Mouse (Mus musculus): ENCODE data around the gene Tgm2. TPM values are rescaled to one million over a fixed set of nuclear protein-coding genes. Genes with fewer than 3 reads are reported as not detected.
A peak's percentile ranks its signal among the peaks of the same experiment; 100 is the strongest.

The Tgm2 gene
- polyA plus RNA-seq, 1 experiment = 5.6 TPM

DNA sequence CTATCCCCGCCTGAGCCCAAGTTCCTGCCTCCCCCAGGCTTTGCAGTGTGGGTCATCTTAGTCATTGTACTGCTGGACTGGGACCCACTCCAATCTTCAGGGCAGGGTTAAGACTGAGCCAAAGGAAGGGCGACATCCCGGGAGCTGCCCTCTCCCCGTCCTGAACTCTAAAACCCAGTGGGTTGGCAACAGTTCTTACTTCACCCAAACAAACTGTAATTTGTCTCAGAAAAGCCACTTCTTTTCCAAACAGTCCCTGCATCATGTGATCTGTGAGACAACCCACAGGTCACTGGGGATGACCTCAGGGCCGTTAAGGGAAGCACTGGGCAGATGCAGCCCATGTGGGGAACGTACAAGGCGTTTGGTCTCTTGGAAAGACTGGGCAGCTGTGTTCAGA, 10.0 kb downstream of the Tgm2 start:
- Histone ChIP-seq H3K27me3 (replicated peaks) (peaks cover 93% of the 10 kb centered on the region), H3K9me3 (no peaks in the 10 kb centered on the region), H3K4me3 (replicated peaks) (no peak overlapping the region), H3K4me1 (peaks cover 63% of the 10 kb centered on the region), H3K36me3 (replicated peaks; ENCODE audit: low read length) (peaks cover 4% of the 10 kb centered on the region)
- TF ChIP-seq GATA1 (IDR thresholded peaks at IDR 0.05; ENCODE audit: borderline replicate concordance, low read length) (no peak), FLI1 (IDR thresholded peaks at IDR 0.05; ENCODE audit: low read length) (no peak)

DNA sequence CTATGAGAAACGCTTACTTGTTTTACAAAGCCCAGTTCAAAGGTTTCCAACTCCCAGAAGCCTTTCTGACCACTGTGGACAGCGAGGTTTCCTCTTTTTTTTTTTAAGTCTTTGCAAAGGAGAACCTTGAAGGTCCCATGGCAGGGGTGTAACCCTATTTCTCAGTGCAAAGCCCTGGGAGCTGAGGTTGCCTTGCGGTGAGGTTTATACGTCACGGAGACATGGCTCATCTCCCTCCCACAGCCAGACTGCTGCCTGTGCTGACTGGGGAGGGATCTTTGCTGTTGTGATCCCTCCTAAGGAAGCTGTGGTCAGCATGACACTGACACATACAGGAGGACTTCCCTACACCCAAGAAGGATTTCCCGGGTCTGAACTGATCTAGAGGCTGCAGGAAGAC, 13.2 kb downstream of the Tgm2 start:
- Histone ChIP-seq H3K27me3 (replicated peaks) (peaks cover 92% of the 10 kb centered on the region), H3K4me3 (replicated peaks) (peak overlapping the region; percentile 1), H3K36me3 (replicated peaks; ENCODE audit: low read length) (peaks cover 4% of the 10 kb centered on the region), H3K9me3 (no peaks in the 10 kb centered on the region), H3K4me1 (peaks cover 51% of the 10 kb centered on the region)
- TF ChIP-seq GATA1 (IDR thresholded peaks at IDR 0.05; ENCODE audit: borderline replicate concordance, low read length) (no peak), FLI1 (IDR thresholded peaks at IDR 0.05; ENCODE audit: low read length) (no peak)

DNA sequence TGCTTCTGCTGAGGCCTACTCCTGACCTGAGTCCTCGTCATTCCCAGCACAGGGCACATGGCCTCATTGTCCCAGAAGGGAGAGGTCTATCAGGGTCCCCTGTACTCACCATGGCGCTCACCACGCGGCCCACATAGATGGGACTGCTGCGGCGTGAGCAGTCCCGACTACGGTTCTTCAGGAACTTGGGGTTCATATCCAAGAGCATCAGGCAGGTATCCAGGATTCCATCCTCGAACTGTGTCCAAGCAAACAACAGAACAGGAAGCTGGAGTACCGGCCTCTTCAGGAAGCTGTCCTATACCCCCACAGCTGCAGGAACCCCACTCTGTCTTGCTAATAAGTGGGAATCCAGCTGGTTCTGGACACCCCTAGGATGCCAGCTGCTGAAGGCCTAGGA, 13.9 kb downstream of the Tgm2 start:
- H3K9me3 ChIP-seq = no peaks in the 10 kb centered on the region
- peaks cover 93% of the 10 kb centered on the region for H3K27me3 ChIP-seq (replicated peaks)
- TF ChIP-seq FLI1 (IDR thresholded peaks at IDR 0.05; ENCODE audit: low read length) = no peak
- TF ChIP-seq GATA1 (IDR thresholded peaks at IDR 0.05; ENCODE audit: borderline replicate concordance, low read length) = no peak
- peaks cover 51% of the 10 kb centered on the region for H3K4me1 ChIP-seq
- peaks cover 4% of the 10 kb centered on the region for H3K36me3 ChIP-seq (replicated peaks; ENCODE audit: low read length)
- no peak overlapping the region for H3K4me3 ChIP-seq (replicated peaks)

DNA sequence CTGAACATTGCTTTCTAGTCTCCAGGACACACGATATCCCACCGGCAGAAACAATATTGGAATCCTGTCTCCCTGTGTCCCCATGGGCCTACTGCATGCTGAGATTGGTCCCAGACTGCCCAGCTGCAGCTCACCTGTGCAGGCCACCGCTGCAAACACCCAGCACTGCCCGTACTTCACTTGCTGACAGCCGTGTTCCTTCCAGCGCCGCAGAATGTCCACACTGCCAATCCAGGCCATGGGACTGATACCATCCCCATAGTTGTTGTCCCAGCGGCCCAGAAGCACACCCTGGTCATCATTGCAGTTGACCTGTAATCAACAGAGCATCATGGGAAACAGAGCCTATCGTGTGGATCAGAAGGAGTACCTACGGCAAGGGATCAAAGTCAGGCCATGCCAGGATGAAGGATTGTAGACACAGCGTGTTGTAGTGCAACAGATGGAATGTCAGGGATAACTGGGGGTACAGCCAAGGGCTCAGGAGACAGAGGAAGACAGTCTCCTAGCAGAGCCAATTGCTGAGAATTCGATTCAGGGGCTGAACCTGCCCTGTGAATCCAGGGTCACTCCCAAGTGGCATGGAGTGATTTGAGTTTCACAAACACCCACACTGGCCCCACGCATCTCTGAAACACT, 14.9 kb downstream of the Tgm2 start:
- TF ChIP-seq GATA1 (IDR thresholded peaks at IDR 0.05; ENCODE audit: borderline replicate concordance, low read length) = no peak
- TF ChIP-seq FLI1 (IDR thresholded peaks at IDR 0.05; ENCODE audit: low read length) = no peak

DNA sequence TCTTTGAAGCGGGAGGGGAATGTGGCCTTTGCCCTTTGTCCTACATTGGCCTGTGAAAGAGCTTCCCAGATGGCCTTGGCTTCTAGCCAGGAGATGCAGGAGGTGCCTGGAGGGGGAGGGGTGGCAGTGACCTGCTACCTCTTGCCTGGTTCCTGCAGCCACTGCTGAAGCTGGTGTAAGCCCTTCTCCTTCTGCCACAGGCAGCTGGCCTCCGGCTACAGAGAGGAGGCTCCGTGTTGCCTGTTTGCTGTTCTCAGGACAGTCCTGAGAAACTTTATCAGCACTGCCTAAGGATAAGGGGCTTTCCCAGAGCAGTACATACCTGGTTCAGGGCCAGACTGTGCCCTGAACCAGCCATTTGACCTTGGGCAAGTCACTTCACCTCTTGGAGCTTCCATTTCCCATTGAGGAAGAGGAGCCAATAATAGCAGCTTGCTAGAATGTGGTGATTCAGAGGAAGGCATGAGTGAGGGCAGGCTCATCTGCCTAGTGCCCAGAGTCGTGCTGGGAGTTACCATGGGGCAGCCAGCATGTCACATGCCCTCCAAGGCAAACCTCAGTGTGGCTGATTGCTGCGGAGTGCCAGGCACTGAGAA, 15.7 kb downstream of the Tgm2 start:
- Histone ChIP-seq H3K27me3 (replicated peaks) (peaks cover 89% of the 10 kb centered on the region), H3K4me1 (peaks cover 42% of the 10 kb centered on the region), H3K36me3 (replicated peaks; ENCODE audit: low read length) (peaks cover 8% of the 10 kb centered on the region), H3K9me3 (peaks cover 7% of the 10 kb centered on the region), H3K4me3 (replicated peaks) (peak overlapping the region; percentile 16)
- TF ChIP-seq FLI1 (IDR thresholded peaks at IDR 0.05; ENCODE audit: low read length) (no peak), GATA1 (IDR thresholded peaks at IDR 0.05; ENCODE audit: borderline replicate concordance, low read length) (no peak)

More for the DNA sequence above, 14.9 kb downstream of the Tgm2 start:
- Histone ChIP-seq H3K4me1 (peaks cover 50% of the 10 kb centered on the region), H3K9me3 (no peaks in the 10 kb centered on the region), H3K27me3 (replicated peaks) (peaks cover 91% of the 10 kb centered on the region), H3K4me3 (replicated peaks) (no peak overlapping the region), H3K36me3 (replicated peaks; ENCODE audit: low read length) (peaks cover 4% of the 10 kb centered on the region)

DNA sequence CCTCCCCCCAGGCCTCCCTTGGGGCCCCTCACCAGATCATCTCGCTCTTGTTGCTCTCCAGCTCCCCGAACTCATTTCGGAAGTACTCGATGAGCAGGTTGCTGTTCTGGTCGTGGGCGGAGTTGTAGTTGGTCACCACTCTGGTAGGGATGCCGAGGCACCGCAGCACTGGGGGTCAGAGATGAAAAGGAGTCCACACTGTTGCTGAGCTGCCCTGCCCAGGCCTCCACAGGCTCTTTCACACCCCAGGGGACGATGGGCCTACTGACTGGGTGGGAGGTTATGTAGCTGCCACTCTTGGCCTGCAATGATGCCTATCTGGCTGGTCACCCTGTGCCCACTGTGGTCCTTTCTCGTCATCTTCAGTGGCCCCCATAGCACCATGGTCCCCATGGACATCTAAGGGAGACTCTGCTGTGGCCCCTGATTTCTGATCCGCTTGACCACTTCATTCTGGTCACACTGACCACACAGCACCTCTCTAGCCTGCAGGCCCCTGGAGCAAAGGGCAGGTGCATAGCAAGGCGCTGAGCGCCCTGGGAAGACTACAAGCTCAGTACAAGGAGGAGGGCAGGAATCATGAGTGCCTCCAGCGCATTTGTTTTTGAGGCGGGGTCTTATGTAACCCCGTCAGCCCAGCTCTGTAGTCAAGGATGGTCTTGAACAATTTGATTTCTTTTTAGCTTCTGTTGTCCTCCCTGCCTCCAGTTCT, 16.8 kb downstream of the Tgm2 start:
- Histone ChIP-seq H3K9me3 (peaks cover 13% of the 10 kb centered on the region), H3K36me3 (replicated peaks; ENCODE audit: low read length) (peaks cover 9% of the 10 kb centered on the region), H3K4me1 (peaks cover 41% of the 10 kb centered on the region), H3K4me3 (replicated peaks) (no peak overlapping the region), H3K27me3 (replicated peaks) (peaks cover 88% of the 10 kb centered on the region)
- TF ChIP-seq FLI1 (IDR thresholded peaks at IDR 0.05; ENCODE audit: low read length) (no peak), GATA1 (IDR thresholded peaks at IDR 0.05; ENCODE audit: borderline replicate concordance, low read length) (no peak)

DNA sequence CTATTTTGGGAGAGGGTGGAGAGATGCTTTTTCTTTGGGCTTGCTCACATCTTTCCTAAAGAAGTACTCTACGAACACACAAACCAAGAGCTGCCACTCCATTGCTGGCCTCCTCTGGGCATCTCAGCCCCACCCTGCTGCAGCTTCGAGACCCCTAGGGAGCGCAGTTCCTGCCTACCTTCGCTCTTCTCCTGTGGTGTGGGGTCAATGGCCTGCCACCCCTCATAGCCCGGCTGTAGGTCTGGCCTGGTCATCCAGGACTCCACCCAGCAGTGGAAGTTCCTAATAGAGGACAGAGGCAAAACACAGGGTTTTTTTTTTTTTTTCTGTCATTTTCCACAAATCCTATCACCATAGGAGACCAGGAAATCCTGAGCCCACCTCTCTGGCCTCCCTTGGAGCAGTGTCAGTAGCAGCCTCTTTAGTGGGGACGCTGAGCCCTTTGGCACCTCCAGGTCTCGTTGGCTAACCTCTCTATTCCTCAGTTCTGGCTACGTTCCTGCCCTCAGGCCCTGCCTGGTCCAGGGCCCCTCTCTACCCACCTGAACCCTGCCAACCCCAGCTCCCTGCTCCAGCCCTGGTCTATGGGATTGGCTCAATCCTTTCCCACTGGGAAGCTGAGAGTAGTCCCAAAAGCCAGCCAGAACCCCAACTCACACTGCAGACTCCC, 17.6 kb downstream of the Tgm2 start:
- H3K36me3 ChIP-seq (replicated peaks; ENCODE audit: low read length) = peaks cover 9% of the 10 kb centered on the region

DNA sequence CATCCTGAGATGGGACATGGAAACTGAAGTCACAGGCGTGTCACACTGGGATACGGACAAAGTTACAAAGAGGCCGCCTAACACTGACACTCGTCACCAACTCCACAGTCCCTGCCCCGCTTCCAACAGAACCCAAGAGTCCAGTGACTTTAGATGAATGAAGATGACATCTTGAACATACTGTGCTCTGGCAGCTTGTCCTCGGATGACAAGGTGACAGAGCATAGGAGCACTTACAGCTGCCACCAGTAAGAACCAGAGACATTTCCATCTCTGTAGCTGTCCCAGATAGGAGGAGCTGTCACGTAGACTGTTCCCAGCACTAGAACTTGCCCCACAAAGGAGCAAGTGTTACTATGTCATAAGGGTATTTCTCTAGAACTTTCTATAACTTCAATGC, 18.4 kb downstream of the Tgm2 start:
- TF ChIP-seq FLI1 (IDR thresholded peaks at IDR 0.05; ENCODE audit: low read length) = no peak
- TF ChIP-seq GATA1 (IDR thresholded peaks at IDR 0.05; ENCODE audit: borderline replicate concordance, low read length) = no peak
- Histone ChIP-seq H3K36me3 (replicated peaks; ENCODE audit: low read length) (peaks cover 9% of the 10 kb centered on the region), H3K27me3 (replicated peaks) (peaks cover 85% of the 10 kb centered on the region)

More for the DNA sequence above, 17.6 kb downstream of the Tgm2 start:
- peaks cover 13% of the 10 kb centered on the region for H3K9me3 ChIP-seq
- peaks cover 34% of the 10 kb centered on the region for H3K4me1 ChIP-seq
- no peak overlapping the region for H3K4me3 ChIP-seq (replicated peaks)
- H3K27me3 ChIP-seq (replicated peaks) = peaks cover 87% of the 10 kb centered on the region
- TF ChIP-seq FLI1 (IDR thresholded peaks at IDR 0.05; ENCODE audit: low read length) = no peak
- TF ChIP-seq GATA1 (IDR thresholded peaks at IDR 0.05; ENCODE audit: borderline replicate concordance, low read length) = no peak

DNA sequence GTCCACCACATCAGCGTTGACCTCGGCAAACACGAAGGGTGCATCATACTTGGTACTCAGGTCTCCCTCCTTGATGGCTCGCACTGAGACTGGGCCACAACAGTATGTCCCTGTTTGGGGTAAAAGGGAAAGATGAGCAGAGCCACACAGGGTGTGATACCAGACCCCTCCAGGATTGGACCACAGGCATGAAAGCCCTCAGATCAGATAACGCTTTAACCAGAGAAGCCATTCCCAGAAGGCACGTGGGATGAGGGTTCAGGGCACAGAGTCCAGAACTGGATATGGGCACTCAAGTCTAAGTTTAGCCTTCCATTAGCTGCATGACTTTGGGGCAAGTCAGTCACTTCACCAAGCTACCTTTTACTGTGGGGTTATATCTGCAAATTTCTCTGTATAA, 19.0 kb downstream of the Tgm2 start:
- Histone ChIP-seq H3K36me3 (replicated peaks; ENCODE audit: low read length) (peaks cover 9% of the 10 kb centered on the region), H3K27me3 (replicated peaks) (peaks cover 85% of the 10 kb centered on the region), H3K4me3 (replicated peaks) (no peak overlapping the region), H3K9me3 (peaks cover 13% of the 10 kb centered on the region), H3K4me1 (peaks cover 20% of the 10 kb centered on the region; the same call in 1 of the 2 replicates)
- TF ChIP-seq FLI1 (IDR thresholded peaks at IDR 0.05; ENCODE audit: low read length) = no peak
- TF ChIP-seq GATA1 (IDR thresholded peaks at IDR 0.05; ENCODE audit: borderline replicate concordance, low read length) = no peak

More for the DNA sequence above, 18.4 kb downstream of the Tgm2 start:
- Histone ChIP-seq H3K4me3 (replicated peaks) (no peak overlapping the region), H3K9me3 (peaks cover 13% of the 10 kb centered on the region), H3K4me1 (peaks cover 26% of the 10 kb centered on the region)

Measured in megakaryocyte, embryonic 14.5 days (primary cell).